Mouse (Mus musculus): ENCODE data around the gene C330007P06Rik. TPM values are rescaled to one million over a fixed set of nuclear protein-coding genes. Genes with fewer than 3 reads are reported as not detected.
A peak's percentile ranks its signal among the peaks of the same experiment; 100 is the strongest.

Gene C330007P06Rik
- polyA plus RNA-seq, 1 experiment = 6.6 TPM

GRCm38 (mm10) chrX:36874704-36875128, 805 bp upstream of the C330007P06Rik start:
- Histone ChIP-seq H3ac (ENCODE audit: control insufficient read depth, insufficient read length) (peak overlapping the region; percentile 39), H3K27me3 (ENCODE audit: control insufficient read depth, insufficient read depth, insufficient read length) (no peaks in the 10 kb centered on the region), H3K4me2 (ENCODE audit: low read depth) (peak overlapping the region; percentile 62), H3K4me3 (peak overlapping the region; percentile 30), H3K79me2 (ENCODE audit: control insufficient read depth, insufficient read depth) (peaks cover 5% of the 10 kb centered on the region), H3K36me3 (ENCODE audit: control insufficient read depth, insufficient read depth) (no peaks in the 10 kb centered on the region)
- TF ChIP-seq MAX (IDR thresholded peaks at IDR 0.05; ENCODE audit: low read depth) = no peak
- TF ChIP-seq CEBPB (IDR thresholded peaks at IDR 0.05; ENCODE audit: insufficient read depth, poor library complexity, severe bottlenecking) = no peak
- TF ChIP-seq POLR2AphosphoS2 (IDR thresholded peaks at IDR 0.05; ENCODE audit: insufficient read length, low read depth) = no peak
- no peak for TF ChIP-seq TCF12 (IDR thresholded peaks at IDR 0.05; ENCODE audit: insufficient read depth, poor library complexity, severe bottlenecking)
- TF ChIP-seq POLR2A (IDR thresholded peaks at IDR 0.05; ENCODE audit: insufficient read length, low read depth) = no peak
- no peak for TF ChIP-seq REST (IDR thresholded peaks at IDR 0.05; ENCODE audit: insufficient read depth, insufficient read length)
- TF ChIP-seq SRF (IDR thresholded peaks at IDR 0.05; ENCODE audit: control insufficient read depth, insufficient read length, low read depth) = no peak
- no peak for TF ChIP-seq MYOG (IDR thresholded peaks at IDR 0.05; ENCODE audit: control insufficient read depth in 1 of 3, insufficient read depth in 1 of 3, insufficient read length in 2 of 3, low read depth in 2 of 3)
- no peak for TF ChIP-seq TCF3 (IDR thresholded peaks at IDR 0.05; ENCODE audit: insufficient read length, low read depth)
- TF ChIP-seq E2F4 (IDR thresholded peaks at IDR 0.05; ENCODE audit: insufficient read depth) = no peak
- no peak for TF ChIP-seq USF1 (IDR thresholded peaks at IDR 0.05; ENCODE audit: low read depth)
- TF ChIP-seq MYOD1 (IDR thresholded peaks at IDR 0.05; ENCODE audit: control insufficient read depth in 1 of 3, insufficient read length in 2 of 3, low read depth in 2 of 3) = no peak

GRCm38 (mm10) chrX:36874178-36874696, 326 bp upstream of the C330007P06Rik start:
- Histone ChIP-seq H3K4me2 (ENCODE audit: low read depth) (peak overlapping the region; percentile 66), H3K79me2 (ENCODE audit: control insufficient read depth, insufficient read depth) (peaks cover 5% of the 10 kb centered on the region), H3K4me3 (peak overlapping the region; percentile 30), H3ac (ENCODE audit: control insufficient read depth, insufficient read length) (peak overlapping the region; percentile 39), H3K27me3 (ENCODE audit: control insufficient read depth, insufficient read depth, insufficient read length) (no peaks in the 10 kb centered on the region), H3K36me3 (ENCODE audit: control insufficient read depth, insufficient read depth) (no peaks in the 10 kb centered on the region)
- TF ChIP-seq POLR2A (IDR thresholded peaks at IDR 0.05; ENCODE audit: insufficient read length, low read depth) (peak; percentile 95), MYOD1 (IDR thresholded peaks at IDR 0.05; ENCODE audit: control insufficient read depth in 1 of 3, insufficient read length in 2 of 3, low read depth in 2 of 3) (peak in 1 of 3 experiments; percentile 8), USF1 (IDR thresholded peaks at IDR 0.05; ENCODE audit: low read depth) (no peak), MAX (IDR thresholded peaks at IDR 0.05; ENCODE audit: low read depth) (no peak), TCF3 (IDR thresholded peaks at IDR 0.05; ENCODE audit: insufficient read length, low read depth) (no peak), CEBPB (IDR thresholded peaks at IDR 0.05; ENCODE audit: insufficient read depth, poor library complexity, severe bottlenecking) (no peak), SRF (IDR thresholded peaks at IDR 0.05; ENCODE audit: control insufficient read depth, insufficient read length, low read depth) (no peak), REST (IDR thresholded peaks at IDR 0.05; ENCODE audit: insufficient read depth, insufficient read length) (no peak), POLR2AphosphoS2 (IDR thresholded peaks at IDR 0.05; ENCODE audit: insufficient read length, low read depth) (peak; percentile 94)

- Histone ChIP-seq H3K27me3 (ENCODE audit: control insufficient read depth, insufficient read depth, insufficient read length) (no peaks in the 10 kb centered on the region), H3ac (ENCODE audit: control insufficient read depth, insufficient read length) (no peak overlapping the region), H3K36me3 (ENCODE audit: control insufficient read depth, insufficient read depth) (no peaks in the 10 kb centered on the region), H3K79me2 (ENCODE audit: control insufficient read depth, insufficient read depth) (peaks cover 5% of the 10 kb centered on the region), H3K4me3 (no peak overlapping the region), H3K4me2 (ENCODE audit: low read depth) (no peak overlapping the region)
- TF ChIP-seq MAX (IDR thresholded peaks at IDR 0.05; ENCODE audit: low read depth) = no peak
- TF ChIP-seq POLR2A (IDR thresholded peaks at IDR 0.05; ENCODE audit: insufficient read length, low read depth) = no peak
- TF ChIP-seq MYOD1 (IDR thresholded peaks at IDR 0.05; ENCODE audit: control insufficient read depth in 1 of 3, insufficient read length in 2 of 3, low read depth in 2 of 3) = no peak
- TF ChIP-seq USF1 (IDR thresholded peaks at IDR 0.05; ENCODE audit: low read depth) = no peak
- no peak for TF ChIP-seq CEBPB (IDR thresholded peaks at IDR 0.05; ENCODE audit: insufficient read depth, poor library complexity, severe bottlenecking)
- TF ChIP-seq MYOG (IDR thresholded peaks at IDR 0.05; ENCODE audit: control insufficient read depth in 1 of 3, insufficient read depth in 1 of 3, insufficient read length in 2 of 3, low read depth in 2 of 3) = no peak
- TF ChIP-seq E2F4 (IDR thresholded peaks at IDR 0.05; ENCODE audit: insufficient read depth) = no peak
- no peak for TF ChIP-seq REST (IDR thresholded peaks at IDR 0.05; ENCODE audit: insufficient read depth, insufficient read length)
- no peak for TF ChIP-seq POLR2AphosphoS2 (IDR thresholded peaks at IDR 0.05; ENCODE audit: insufficient read length, low read depth)
- TF ChIP-seq SRF (IDR thresholded peaks at IDR 0.05; ENCODE audit: control insufficient read depth, insufficient read length, low read depth) = no peak
- no peak for TF ChIP-seq TCF12 (IDR thresholded peaks at IDR 0.05; ENCODE audit: insufficient read depth, poor library complexity, severe bottlenecking)
- no peak for TF ChIP-seq TCF3 (IDR thresholded peaks at IDR 0.05; ENCODE audit: insufficient read length, low read depth)
Measured at GRCm38 (mm10) chrX:36870372-36870771, 3.5 kb downstream of the C330007P06Rik start.

- Histone ChIP-seq H3K4me3 (peak overlapping the region; percentile 38), H3ac (ENCODE audit: control insufficient read depth, insufficient read length) (no peak overlapping the region), H3K36me3 (ENCODE audit: control insufficient read depth, insufficient read depth) (no peaks in the 10 kb centered on the region), H3K4me2 (ENCODE audit: low read depth) (peak overlapping the region; percentile 60), H3K79me2 (ENCODE audit: control insufficient read depth, insufficient read depth) (peaks cover 18% of the 10 kb centered on the region), H3K27me3 (ENCODE audit: control insufficient read depth, insufficient read depth, insufficient read length) (no peaks in the 10 kb centered on the region)
- no peak for TF ChIP-seq MYOG (IDR thresholded peaks at IDR 0.05; ENCODE audit: control insufficient read depth in 1 of 3, insufficient read depth in 1 of 3, insufficient read length in 2 of 3, low read depth in 2 of 3)
- no peak for TF ChIP-seq USF1 (IDR thresholded peaks at IDR 0.05; ENCODE audit: low read depth)
- no peak for TF ChIP-seq REST (IDR thresholded peaks at IDR 0.05; ENCODE audit: insufficient read depth, insufficient read length)
- TF ChIP-seq TCF3 (IDR thresholded peaks at IDR 0.05; ENCODE audit: insufficient read length, low read depth) = no peak
- no peak for TF ChIP-seq MYOD1 (IDR thresholded peaks at IDR 0.05; ENCODE audit: control insufficient read depth in 1 of 3, insufficient read length in 2 of 3, low read depth in 2 of 3)
- TF ChIP-seq SRF (IDR thresholded peaks at IDR 0.05; ENCODE audit: control insufficient read depth, insufficient read length, low read depth) = no peak
- no peak for TF ChIP-seq POLR2AphosphoS2 (IDR thresholded peaks at IDR 0.05; ENCODE audit: insufficient read length, low read depth)
- no peak for TF ChIP-seq E2F4 (IDR thresholded peaks at IDR 0.05; ENCODE audit: insufficient read depth)
- TF ChIP-seq MAX (IDR thresholded peaks at IDR 0.05; ENCODE audit: low read depth) = no peak
- TF ChIP-seq TCF12 (IDR thresholded peaks at IDR 0.05; ENCODE audit: insufficient read depth, poor library complexity, severe bottlenecking) = no peak
- no peak for TF ChIP-seq CEBPB (IDR thresholded peaks at IDR 0.05; ENCODE audit: insufficient read depth, poor library complexity, severe bottlenecking)
- no peak for TF ChIP-seq POLR2A (IDR thresholded peaks at IDR 0.05; ENCODE audit: insufficient read length, low read depth)
Measured at GRCm38 (mm10) chrX:36864609-36865328, 9.1 kb downstream of the C330007P06Rik start.

Measured in myocyte (in vitro differentiated cells).